In genomic region chr10:117146421-117146820, GRCm38 (mm10) we compare ENCODE assay signal across 8 mouse cellular contexts. TPM values are rescaled to one million over a fixed set of nuclear protein-coding genes. Genes with fewer than 3 reads are reported as not detected.
DNase-seq lines count a peak whose midpoint lies in the region; ATAC-seq lines count a peak whose summit lies in the region.

No protein-coding gene starts in this region.

- H3K27ac ChIP-seq in hindbrain, embryonic 12.5 days: no peak overlapping the region
- no peak overlapping the region for H3K27ac ChIP-seq in hindbrain, embryonic 11.5 days (ENCODE audit: low read depth, low read length)
- H3K27ac ChIP-seq in brown adipose tissue, adult 24 weeks (replicated peaks; ENCODE audit: low read depth, low read length): no peak overlapping the region
- no peak overlapping the region for H3K27ac ChIP-seq in hindbrain, embryonic 15.5 days (replicated peaks)
- no peak overlapping the region for H3K27ac ChIP-seq in midbrain, embryonic 14.5 days (replicated peaks; ENCODE audit: low read depth, low read length)

- H3K9ac ChIP-seq in hindbrain, embryonic 12.5 days: no peak overlapping the region
- H3K9ac ChIP-seq in hindbrain, embryonic 11.5 days (ENCODE audit: low read depth, low read length): no peak overlapping the region
- no peak overlapping the region for H3K9ac ChIP-seq in hindbrain, embryonic 15.5 days
- H3K9ac ChIP-seq in midbrain, embryonic 14.5 days (replicated peaks; ENCODE audit: low read length): no peak overlapping the region

- intact Hi-C loops in gastrocnemius, postnatal 14 days (cut with DNase I; ENCODE audit: low total_unique reads): loop anchor here (10.0 kb wide), 1 partner anchor 52 kb away; no protein-coding TSS in a partner anchor

- peaks cover 9% of the 10 kb centered on the region for H3K27me3 ChIP-seq in hindbrain, embryonic 12.5 days
- H3K27me3 ChIP-seq in hindbrain, embryonic 11.5 days (ENCODE audit: control insufficient read depth, insufficient read depth, low read length): peaks cover 8% of the 10 kb centered on the region
- H3K27me3 ChIP-seq in hindbrain, embryonic 15.5 days: no peaks in the 10 kb centered on the region
- H3K27me3 ChIP-seq in midbrain, embryonic 14.5 days (ENCODE audit: control insufficient read depth, insufficient read depth, low read length): no peaks in the 10 kb centered on the region

- 69% methylated on average over 9 of the region's 9 CpGs for WGBS in hindbrain, embryonic 12.5 days
- 71% methylated on average over 9 of the region's 9 CpGs for WGBS in hindbrain, embryonic 11.5 days
- 68% methylated on average over 9 of the region's 9 CpGs for WGBS in hindbrain, embryonic 15.5 days
- 76% methylated on average over 9 of the region's 9 CpGs for WGBS in midbrain, embryonic 14.5 days

- no peaks in the 10 kb centered on the region for H3K9me3 ChIP-seq in hindbrain, embryonic 12.5 days (replicated peaks)
- no peaks in the 10 kb centered on the region for H3K9me3 ChIP-seq in hindbrain, embryonic 11.5 days (ENCODE audit: control insufficient read depth, low read length)
- no peaks in the 10 kb centered on the region for H3K9me3 ChIP-seq in hindbrain, embryonic 15.5 days
- H3K9me3 ChIP-seq in midbrain, embryonic 14.5 days (ENCODE audit: control insufficient read depth, low read length): no peaks in the 10 kb centered on the region

- H3K36me3 ChIP-seq in hindbrain, embryonic 12.5 days: no peaks in the 10 kb centered on the region
- H3K36me3 ChIP-seq in hindbrain, embryonic 11.5 days (ENCODE audit: control insufficient read depth, insufficient read depth, low read length): no peaks in the 10 kb centered on the region
- no peaks in the 10 kb centered on the region for H3K36me3 ChIP-seq in hindbrain, embryonic 15.5 days
- H3K36me3 ChIP-seq in midbrain, embryonic 14.5 days (ENCODE audit: control insufficient read depth, insufficient read depth, low read length): no peaks in the 10 kb centered on the region

- peaks cover 25% of the 10 kb centered on the region for H3K4me1 ChIP-seq in hindbrain, embryonic 12.5 days
- H3K4me1 ChIP-seq in hindbrain, embryonic 11.5 days (replicated peaks; ENCODE audit: control insufficient read depth, insufficient read depth, low read length): 0 out of 2 replicates have a peak, but pooled peaks cover 4% of the 10 kb centered on the region
- H3K4me1 ChIP-seq in brown adipose tissue, adult 24 weeks (ENCODE audit: control insufficient read depth, insufficient read depth, insufficient read length, low read length): peaks cover 25% of the 10 kb centered on the region
- peaks cover 49% of the 10 kb centered on the region for H3K4me1 ChIP-seq in hindbrain, embryonic 15.5 days (replicated peaks)
- peaks cover 5% of the 10 kb centered on the region for H3K4me1 ChIP-seq in midbrain, embryonic 14.5 days (ENCODE audit: control insufficient read depth, insufficient read depth, low read length)

- H3K4me3 ChIP-seq in hindbrain, embryonic 12.5 days: no peak overlapping the region
- H3K4me3 ChIP-seq in hindbrain, embryonic 11.5 days (ENCODE audit: low read depth, low read length): no peak overlapping the region
- peak overlapping the region; percentile 23; the same call in 1 of the 2 replicates for H3K4me3 ChIP-seq in brown adipose tissue, adult 24 weeks (ENCODE audit: insufficient read depth, low read depth, low read length)
- no peak overlapping the region for H3K4me3 ChIP-seq in hindbrain, embryonic 15.5 days
- no peak overlapping the region for H3K4me3 ChIP-seq in midbrain, embryonic 14.5 days (replicated peaks; ENCODE audit: low read depth, low read length)

- no peak for DNase-seq in hindbrain, embryonic 11.5 days (ENCODE audit: low spot score)
- no peak for DNase-seq in midbrain, embryonic 14.5 days
- no peak for DNase-seq in adrenal gland, adult 8-10 months
- no peak for DNase-seq in right cerebral cortex, adult 18-20 months
- DNase-seq in gastrocnemius, postnatal 14 days: no peak

- H3K4me2 ChIP-seq in hindbrain, embryonic 12.5 days (replicated peaks): peak overlapping the region; percentile 27
- H3K4me2 ChIP-seq in hindbrain, embryonic 11.5 days (replicated peaks; ENCODE audit: low read depth, low read length): no peak overlapping the region
- peak overlapping the region; percentile 75; the same call in 1 of the 2 replicates for H3K4me2 ChIP-seq in hindbrain, embryonic 15.5 days
- peak overlapping the region; percentile 6; the same call in 1 of the 2 replicates for H3K4me2 ChIP-seq in midbrain, embryonic 14.5 days (ENCODE audit: low read length)

- ATAC-seq in hindbrain, embryonic 12.5 days (ENCODE audit: low FRiP score): no peak
- ATAC-seq in hindbrain, embryonic 11.5 days (ENCODE audit: low FRiP score): no peak
- ATAC-seq in hindbrain, embryonic 15.5 days (ENCODE audit: low FRiP score, low read depth): no peak
- no peak for ATAC-seq in midbrain, embryonic 14.5 days (ENCODE audit: low FRiP score, low TSS enrichment)

RNA-seq across cellular contexts. Expression of gene Frs2, which starts 1.9 kb away (rescaled TPM):
- 25.3 and 31.7 TPM in 2 replicates for polyA plus RNA-seq in hindbrain, embryonic 12.5 days (2016; fragmentation: Nextera tagmentation; extraction: Ambion mirVana)
- 28.8 and 31.1 TPM in 2 replicates for polyA plus RNA-seq in hindbrain, embryonic 11.5 days (2014; fragmentation: Nextera tagmentation; extraction: Ambion mirVana)
- polyA plus RNA-seq in brown adipose tissue, adult 24 weeks (2012; ENCODE audit: insufficient read depth, insufficient read length, missing spikeins): 9.1 and 10.5 TPM in 2 replicates
- polyA plus RNA-seq in hindbrain, embryonic 15.5 days (2015; fragmentation: Nextera tagmentation; extraction: Ambion mirVana): 20.3 and 23.4 TPM in 2 replicates
- polyA plus RNA-seq in midbrain, embryonic 14.5 days (2014; fragmentation: Nextera tagmentation; extraction: Ambion mirVana): 25.4 and 30.3 TPM in 2 replicates
- total RNA-seq in adrenal gland, adult 8-10 months (2022): 10 to 100 TPM; 26.8 to 34.1 (median 29.6) TPM
- 1 to 10 TPM; 7.9 to 9.4 TPM for total RNA-seq in gastrocnemius, postnatal 14 days (2021)
